Mouse (Mus musculus) midbrain, embryonic 13.5 days (tissue): ENCODE results near the gene Coro6. TPM values are rescaled to one million over a fixed set of nuclear protein-coding genes. Genes with fewer than 3 reads are reported as not detected.

Experiments
- ATAC-seq: fragments of 200-750 bp; cut with Nextera tagmentation; 2 replicates; pipeline ENCODE4 v1.8.0; 2017; ENCODE audit warnings: mild to moderate bottlenecking, moderate TSS enrichment, moderate library complexity
- H3K27ac ChIP-seq: fragments of 300-500 bp; sonication (generic); 2 replicates; pipeline ENCODE4 v1.5.1; 2015; ENCODE audit warnings: inconsistent platforms, mild to moderate bottlenecking, moderate library complexity
- H3K27me3 ChIP-seq: fragments of 300-500 bp; sonication (generic); 2 replicates; pipeline ENCODE4 v1.6.1; 2015; ENCODE audit warnings: mild to moderate bottlenecking, inconsistent platforms
- H3K36me3 ChIP-seq: fragments of 300-500 bp; sonication (generic); 2 replicates; pipeline ENCODE4 v1.6.1; 2015; ENCODE audit warnings: mild to moderate bottlenecking, inconsistent platforms
- H3K4me1 ChIP-seq: fragments of 300-500 bp; sonication (generic); replicated peaks from 2 replicates; pipeline ENCODE4 v1.6.1; 2015; ENCODE audit warnings: inconsistent platforms
- H3K4me2 ChIP-seq: fragments of 300-500 bp; sonication (generic); replicated peaks from 2 replicates; pipeline ENCODE4 v1.6.1; 2015; ENCODE audit warnings: moderate library complexity, mild to moderate bottlenecking, inconsistent platforms
- H3K4me3 ChIP-seq: fragments of 300-500 bp; sonication (generic); replicated peaks from 2 replicates; pipeline ENCODE4 v1.5.1; 2015; ENCODE audit warnings: mild to moderate bottlenecking, inconsistent platforms
- H3K9ac ChIP-seq: fragments of 300-500 bp; sonication (generic); replicated peaks from 2 replicates; pipeline ENCODE4 v1.6.1; 2015; ENCODE audit warnings: mild to moderate bottlenecking, inconsistent platforms
- H3K9me3 ChIP-seq: fragments of 300-500 bp; sonication (generic); 2 replicates; pipeline ENCODE4 v1.6.1; 2016; ENCODE audit warnings: mild to moderate bottlenecking, inconsistent platforms
- WGBS: fragments of 180-500 bp; shearing (Covaris S2); methylation state at CpG from one replicate; pipeline ENCODE4 v1.1.7; 2015; 5-methylcytosine and 5-hydroxymethylcytosine counted together
- polyA plus RNA-seq: library from polyadenylated mRNA; unstranded; fragments of >200 nt; fragmentation: Nextera tagmentation; extraction: Ambion mirVana; gene quantifications from 2 replicates; pipeline ENCODE4 v1.2.1, GENCODE M21; 2015

Gene Coro6
- polyA plus RNA-seq, 1 experiment from 2014 or later = not detected

DNA sequence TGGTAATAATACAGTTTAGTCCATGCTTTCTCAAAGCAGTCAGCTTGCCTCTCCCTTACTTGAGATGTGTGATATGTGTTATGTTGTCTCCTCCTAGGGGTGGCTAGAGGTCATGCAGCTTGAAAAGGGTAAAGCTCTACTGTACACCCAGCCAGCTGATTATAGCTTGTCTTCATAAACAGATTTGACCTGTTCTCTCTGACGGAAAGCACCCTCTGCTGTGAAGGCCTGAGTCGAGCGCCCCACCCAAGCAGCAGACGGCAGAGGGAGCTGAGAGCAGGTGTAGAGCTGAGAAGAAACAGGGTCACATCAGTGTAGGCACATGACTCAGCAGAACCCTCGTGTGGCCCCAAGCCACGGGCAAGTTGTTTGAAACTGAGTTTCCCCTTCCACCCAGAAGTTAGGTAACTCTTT lies 15.6 kb upstream of the Coro6 start:
- WGBS = 72% methylated on average over 6 of the region's 6 CpGs
- Histone ChIP-seq H3K4me1 (no peaks in the 10 kb centered on the region), H3K4me3 (no peak overlapping the region), H3K4me2 (no peak overlapping the region), H3K36me3 (peaks cover 39% of the 10 kb centered on the region), H3K9ac (no peak overlapping the region), H3K27me3 (no peaks in the 10 kb centered on the region), H3K9me3 (no peaks in the 10 kb centered on the region), H3K27ac (no peak overlapping the region)
- no peak for ATAC-seq

DNA sequence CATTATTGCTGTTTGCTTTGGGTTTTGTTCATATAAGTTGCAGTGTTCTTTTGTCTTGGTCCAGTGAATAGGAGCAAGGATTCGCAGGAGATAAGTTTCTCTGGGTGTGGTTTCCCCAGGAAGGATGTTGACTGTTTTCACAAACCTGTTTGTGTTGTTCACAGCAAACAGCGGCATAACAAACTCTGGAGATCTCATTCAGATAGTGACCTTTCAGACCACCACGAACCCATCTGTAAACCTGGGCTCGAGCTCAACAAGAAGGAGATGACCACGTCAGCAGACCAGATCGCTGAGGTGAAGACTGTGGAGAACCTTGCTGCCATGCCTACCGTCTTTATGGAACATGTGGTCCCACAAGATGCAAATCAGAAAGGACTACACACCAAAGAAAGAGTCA lies 13.0 kb upstream of the Coro6 start:
- Histone ChIP-seq H3K4me3 (no peak overlapping the region), H3K4me2 (no peak overlapping the region), H3K27ac (no peak overlapping the region), H3K4me1 (no peaks in the 10 kb centered on the region), H3K27me3 (no peaks in the 10 kb centered on the region), H3K9ac (no peak overlapping the region), H3K36me3 (peaks cover 35% of the 10 kb centered on the region), H3K9me3 (no peaks in the 10 kb centered on the region)
- ATAC-seq = no peak
- 95% methylated on average over 7 of the region's 7 CpGs for WGBS

DNA sequence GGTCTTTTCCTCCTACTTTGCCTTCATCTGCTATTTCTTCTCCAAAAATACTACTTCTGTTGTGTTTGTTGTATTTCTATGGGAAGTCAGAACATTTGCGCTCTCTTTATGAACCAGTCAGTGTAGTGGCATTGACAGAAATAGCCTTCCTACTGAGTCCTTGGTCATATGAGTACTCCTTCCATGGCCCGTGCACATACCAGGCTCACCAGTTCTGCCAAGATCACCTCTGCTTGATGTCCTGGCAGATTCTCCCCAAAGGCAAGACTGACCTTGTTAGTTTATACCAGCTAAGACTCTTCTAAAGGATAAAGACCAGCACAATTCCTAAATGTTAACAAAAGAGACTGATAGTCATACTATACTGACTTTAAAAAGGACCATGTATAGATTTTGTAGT lies 10.5 kb upstream of the Coro6 start:
- 99% methylated on average over 2 of the region's 2 CpGs for WGBS
- Histone ChIP-seq H3K27me3 (no peaks in the 10 kb centered on the region), H3K4me3 (no peak overlapping the region), H3K27ac (no peak overlapping the region), H3K9me3 (no peaks in the 10 kb centered on the region), H3K9ac (no peak overlapping the region), H3K4me2 (no peak overlapping the region), H3K4me1 (no peaks in the 10 kb centered on the region), H3K36me3 (peaks cover 42% of the 10 kb centered on the region)
- ATAC-seq = no peak

DNA sequence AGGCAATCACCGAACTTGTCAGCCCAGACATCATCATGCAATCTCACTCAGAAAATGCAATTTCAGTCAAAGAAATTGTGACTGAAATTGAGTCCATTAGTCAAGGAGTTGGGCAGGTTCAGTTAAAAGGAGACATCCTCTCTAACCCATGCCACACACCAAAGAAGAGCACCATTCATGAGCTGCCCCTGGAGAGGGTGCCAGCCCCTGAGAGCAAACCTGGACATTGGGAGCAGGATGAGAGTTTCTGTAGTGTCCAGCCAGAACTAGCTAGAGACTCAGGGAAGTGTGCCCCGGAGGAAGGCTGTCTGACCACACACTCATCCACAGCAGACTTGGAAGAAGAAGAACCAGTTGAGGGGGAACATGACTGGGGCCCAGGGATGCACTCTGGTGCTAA lies 8.8 kb upstream of the Coro6 start:
- Histone ChIP-seq H3K4me2 (no peak overlapping the region), H3K9me3 (no peaks in the 10 kb centered on the region), H3K4me3 (no peak overlapping the region), H3K4me1 (no peaks in the 10 kb centered on the region), H3K27ac (no peak overlapping the region), H3K27me3 (no peaks in the 10 kb centered on the region), H3K9ac (no peak overlapping the region), H3K36me3 (peaks cover 45% of the 10 kb centered on the region)
- WGBS = 94% methylated on average over 2 of the region's 2 CpGs
- no peak for ATAC-seq

DNA sequence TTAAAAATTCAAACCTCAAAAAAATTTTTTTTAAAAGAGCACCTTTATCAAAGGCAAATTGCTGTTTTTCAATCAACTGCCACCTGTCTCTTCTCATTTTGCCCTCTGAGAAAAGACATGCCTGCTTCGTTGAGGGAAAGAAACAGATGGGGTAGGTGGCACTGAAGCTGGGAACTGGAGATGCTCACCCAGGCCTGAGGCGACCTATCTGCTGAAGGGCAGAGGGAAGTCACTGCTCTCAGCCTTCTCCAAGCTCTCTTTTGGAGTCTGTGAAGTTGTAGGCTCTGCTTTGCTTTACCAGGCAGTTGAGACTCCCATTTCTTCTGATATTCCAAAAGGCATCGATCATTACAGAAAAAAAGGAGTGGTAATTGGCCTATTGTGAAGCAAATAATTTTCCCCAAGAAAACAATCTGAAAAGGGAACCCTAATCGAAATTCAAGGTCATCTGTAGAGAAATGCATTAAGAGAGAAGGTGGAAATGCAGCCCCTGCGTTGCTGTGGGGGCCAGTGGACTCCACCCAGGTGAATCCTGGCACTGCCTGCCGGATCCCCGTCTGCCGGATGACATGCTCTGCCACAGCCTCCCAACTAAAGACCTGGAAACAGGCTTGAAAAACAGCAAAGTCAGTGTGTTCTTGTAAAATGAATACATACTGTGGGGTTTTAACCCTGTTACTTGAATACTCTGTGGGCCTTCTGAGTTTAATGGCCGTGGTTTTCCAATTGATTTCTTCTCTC lies 6.3 kb upstream of the Coro6 start:
- Histone ChIP-seq H3K27ac (no peak overlapping the region), H3K4me3 (no peak overlapping the region), H3K4me2 (no peak overlapping the region), H3K27me3 (peaks cover 8% of the 10 kb centered on the region), H3K9me3 (no peaks in the 10 kb centered on the region), H3K36me3 (peaks cover 30% of the 10 kb centered on the region), H3K9ac (no peak overlapping the region), H3K4me1 (no peaks in the 10 kb centered on the region)
- WGBS = 87% methylated on average over 9 of the region's 9 CpGs
- ATAC-seq = no peak

DNA sequence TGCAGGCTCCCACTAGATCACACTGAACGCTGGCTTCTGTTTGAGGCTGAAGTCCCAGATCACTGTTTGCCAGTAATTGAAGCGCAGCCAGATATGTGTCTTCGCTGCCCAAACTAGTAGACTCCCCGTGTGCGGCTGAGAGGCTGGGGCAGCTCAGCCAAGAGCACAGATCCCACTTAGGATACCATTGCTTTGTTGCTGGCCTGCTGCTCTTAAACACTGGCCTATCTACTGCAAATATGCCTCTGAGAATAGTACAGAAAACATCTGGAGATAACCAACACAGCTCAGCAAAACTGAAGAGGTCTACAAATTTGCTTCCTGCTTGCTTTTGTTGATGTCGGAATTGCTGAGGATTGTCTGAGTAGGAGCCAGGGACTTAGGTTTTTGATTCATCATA lies 5.3 kb upstream of the Coro6 start:
- Histone ChIP-seq H3K4me1 (peaks cover 3% of the 10 kb centered on the region), H3K36me3 (peaks cover 30% of the 10 kb centered on the region), H3K4me2 (no peak overlapping the region), H3K27me3 (peaks cover 17% of the 10 kb centered on the region), H3K9ac (no peak overlapping the region), H3K9me3 (no peaks in the 10 kb centered on the region), H3K4me3 (no peak overlapping the region), H3K27ac (no peak overlapping the region)
- 81% methylated on average over 6 of the region's 6 CpGs for WGBS
- no peak for ATAC-seq

DNA sequence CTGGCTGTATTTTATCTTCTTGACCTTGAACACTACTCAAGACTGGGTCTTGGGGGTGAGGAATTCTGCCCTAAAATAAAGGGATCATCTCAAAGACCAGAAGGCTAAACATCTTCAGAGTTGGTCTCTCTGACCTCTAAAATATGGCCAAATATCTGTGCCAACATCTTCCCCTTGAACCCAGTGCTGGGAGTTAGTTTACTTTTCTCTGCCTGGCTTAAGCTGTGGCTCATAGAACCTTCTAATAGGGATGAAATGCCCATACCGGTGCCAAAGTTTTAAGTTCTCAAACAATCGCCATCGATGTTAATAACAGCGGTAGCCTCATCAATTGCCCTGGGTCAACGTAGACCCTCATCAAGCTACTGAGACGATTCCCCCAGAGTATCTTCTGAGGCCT lies 355 bp upstream of the Coro6 start:
- WGBS = 4% methylated on average over 6 of the region's 6 CpGs
- Histone ChIP-seq H3K27ac (no peak overlapping the region), H3K4me3 (peak overlapping the region; percentile 54), H3K36me3 (peaks cover 7% of the 10 kb centered on the region; the same call in 1 of the 2 replicates), H3K27me3 (peaks cover 67% of the 10 kb centered on the region), H3K4me2 (peak overlapping the region; percentile 99), H3K9ac (peak overlapping the region; percentile 75), H3K9me3 (no peaks in the 10 kb centered on the region), H3K4me1 (peaks cover 15% of the 10 kb centered on the region)
- ATAC-seq = no peak

DNA sequence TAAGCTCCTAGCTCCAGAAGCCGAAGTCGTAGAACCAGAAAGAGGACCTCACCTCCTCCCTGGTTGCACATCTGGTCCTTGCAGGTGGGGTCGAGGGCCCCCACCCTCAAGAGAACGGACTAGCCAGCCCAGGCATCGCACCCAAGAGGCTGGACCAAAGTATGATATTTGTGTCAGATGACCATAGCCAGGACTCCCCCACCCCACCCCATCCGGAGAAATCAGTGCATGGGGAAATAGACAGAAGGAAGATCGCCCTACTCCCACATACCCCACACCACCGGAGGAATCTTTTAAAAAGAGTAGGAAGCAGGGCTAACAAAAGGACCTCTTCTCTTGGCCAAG lies 862 bp downstream of the Coro6 start:
- ATAC-seq = no peak
- peak overlapping the region; percentile 99 for H3K4me2 ChIP-seq
- H3K27me3 ChIP-seq = peaks cover 79% of the 10 kb centered on the region
- H3K27ac ChIP-seq = no peak overlapping the region
- H3K9me3 ChIP-seq = no peaks in the 10 kb centered on the region
- peak overlapping the region; percentile 54 for H3K4me3 ChIP-seq
- H3K4me1 ChIP-seq = peaks cover 21% of the 10 kb centered on the region
- H3K36me3 ChIP-seq = peaks cover 5% of the 10 kb centered on the region; the same call in 1 of the 2 replicates
- H3K9ac ChIP-seq = peak overlapping the region; percentile 75; the same call in 1 of the 2 replicates
- 44% methylated on average over 8 of the region's 8 CpGs for WGBS

DNA sequence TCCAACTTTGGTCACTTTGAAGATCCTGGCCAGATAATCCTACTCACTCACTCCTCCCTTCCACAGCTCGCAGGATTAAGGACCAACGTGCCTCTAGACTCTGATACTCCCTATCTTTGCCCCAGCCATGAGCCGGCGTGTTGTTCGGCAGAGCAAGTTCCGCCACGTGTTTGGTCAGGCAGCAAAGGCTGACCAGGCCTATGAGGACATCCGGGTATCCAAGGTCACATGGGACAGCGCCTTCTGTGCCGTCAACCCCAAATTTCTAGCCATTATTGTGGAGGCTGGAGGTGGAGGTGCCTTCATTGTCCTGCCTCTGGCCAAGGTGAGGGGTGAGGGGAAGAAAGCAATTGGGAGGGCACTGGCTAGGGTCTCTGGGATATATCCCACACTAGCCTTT lies 1.6 kb downstream of the Coro6 start:
- Histone ChIP-seq H3K4me1 (peaks cover 22% of the 10 kb centered on the region), H3K27ac (no peak overlapping the region), H3K9ac (no peak overlapping the region), H3K27me3 (peaks cover 85% of the 10 kb centered on the region), H3K4me3 (no peak overlapping the region), H3K4me2 (no peak overlapping the region), H3K36me3 (peaks cover 5% of the 10 kb centered on the region; the same call in 1 of the 2 replicates), H3K9me3 (no peaks in the 10 kb centered on the region)
- no peak for ATAC-seq
- 63% methylated on average over 10 of the region's 10 CpGs for WGBS

DNA sequence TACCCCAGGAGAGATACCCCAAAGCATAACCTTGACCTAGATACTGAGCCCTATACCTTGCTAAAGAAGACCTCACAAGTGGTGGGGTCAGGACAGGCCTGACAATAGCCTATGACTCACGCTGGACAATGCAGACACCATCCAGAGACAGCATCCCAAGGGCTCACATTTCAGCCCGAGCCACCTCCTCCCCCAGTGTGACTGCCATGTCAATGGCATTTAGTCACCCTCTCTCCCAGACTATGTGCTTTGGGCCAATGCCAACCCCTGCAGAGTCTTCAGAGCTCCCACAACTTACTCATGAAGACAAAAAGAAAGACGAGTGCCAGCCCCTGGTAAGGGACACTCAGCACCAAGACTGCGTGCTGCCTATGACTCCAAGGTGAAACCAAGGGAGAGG lies 2.5 kb downstream of the Coro6 start:
- Histone ChIP-seq H3K36me3 (peaks cover 9% of the 10 kb centered on the region; the same call in 1 of the 2 replicates), H3K9me3 (no peaks in the 10 kb centered on the region), H3K27me3 (peaks cover 92% of the 10 kb centered on the region), H3K4me3 (no peak overlapping the region), H3K27ac (no peak overlapping the region), H3K4me1 (peaks cover 22% of the 10 kb centered on the region), H3K9ac (no peak overlapping the region), H3K4me2 (no peak overlapping the region)
- WGBS = 53% methylated on average over 4 of the region's 4 CpGs
- ATAC-seq = no peak

DNA sequence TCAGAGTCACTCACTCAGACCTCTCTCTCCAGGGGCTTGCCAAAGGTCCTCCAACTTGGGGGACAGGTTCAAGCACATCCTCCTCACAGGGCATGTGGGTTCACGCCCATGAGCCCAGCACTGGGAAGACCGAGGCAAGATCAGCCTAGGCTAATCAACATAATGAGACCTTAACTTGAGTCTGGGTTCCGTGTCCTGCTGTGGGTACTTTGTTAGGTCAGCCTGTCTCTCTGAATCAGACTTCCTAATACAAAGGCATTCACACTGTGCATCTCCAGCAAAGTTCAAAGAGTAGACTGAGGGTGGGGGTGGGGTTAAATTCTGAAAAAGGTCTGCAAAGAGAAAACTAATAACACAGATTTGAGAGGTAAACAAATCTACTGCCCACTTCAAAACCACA lies 2.9 kb downstream of the Coro6 start:
- Histone ChIP-seq H3K4me1 (peaks cover 22% of the 10 kb centered on the region), H3K4me3 (no peak overlapping the region), H3K9ac (no peak overlapping the region), H3K4me2 (no peak overlapping the region), H3K36me3 (peaks cover 10% of the 10 kb centered on the region), H3K27ac (no peak overlapping the region), H3K9me3 (no peaks in the 10 kb centered on the region), H3K27me3 (peaks cover 92% of the 10 kb centered on the region)
- ATAC-seq = no peak
- WGBS = 53% methylated on average over 3 of the region's 3 CpGs

DNA sequence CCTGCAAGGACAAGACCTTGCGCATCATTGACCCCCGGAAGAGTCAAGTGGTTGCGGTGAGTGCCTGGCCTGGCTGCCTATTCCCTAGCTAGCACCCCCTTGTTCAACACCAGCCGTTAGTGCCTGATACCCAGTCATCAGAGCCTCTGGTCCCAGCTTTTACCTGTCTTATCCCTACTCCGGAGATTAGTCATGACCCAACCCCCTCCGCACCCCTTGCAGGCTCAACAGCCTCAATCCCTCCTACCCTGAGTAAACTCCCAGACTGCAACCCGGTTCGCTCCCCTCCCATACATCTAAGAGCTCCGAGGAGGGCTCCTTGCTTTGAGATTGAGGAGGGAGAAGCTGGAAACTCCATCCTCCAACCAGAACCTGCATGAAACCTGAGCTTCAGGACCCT lies 4.3 kb downstream of the Coro6 start:
- no peak for ATAC-seq
- 39% methylated on average over 9 of the region's 9 CpGs for WGBS
- no peak overlapping the region for H3K9ac ChIP-seq
- H3K4me2 ChIP-seq = no peak overlapping the region
- peaks cover 77% of the 10 kb centered on the region for H3K27me3 ChIP-seq
- peaks cover 22% of the 10 kb centered on the region for H3K4me1 ChIP-seq
- H3K4me3 ChIP-seq = no peak overlapping the region
- peaks cover 20% of the 10 kb centered on the region for H3K36me3 ChIP-seq
- no peaks in the 10 kb centered on the region for H3K9me3 ChIP-seq
- no peak overlapping the region for H3K27ac ChIP-seq

DNA sequence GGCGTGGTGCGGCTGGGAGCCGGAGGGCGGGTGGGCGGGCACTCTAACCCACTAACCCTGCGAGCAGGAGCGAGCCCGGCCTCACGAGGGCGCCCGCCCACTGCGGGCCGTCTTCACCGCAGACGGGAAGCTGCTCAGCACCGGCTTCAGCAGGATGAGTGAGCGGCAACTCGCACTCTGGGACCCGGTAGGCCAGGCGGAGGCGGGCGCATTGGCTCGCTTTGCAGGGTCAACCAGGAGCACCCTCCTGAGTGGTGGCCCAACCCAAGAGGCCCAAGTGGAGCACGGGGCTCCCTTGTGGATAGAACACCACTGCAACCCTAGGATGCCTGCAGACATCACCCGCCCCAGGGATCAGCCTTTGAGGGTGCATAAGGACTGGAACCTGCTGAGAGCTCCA lies 4.9 kb downstream of the Coro6 start:
- no peak for ATAC-seq
- WGBS = 5% methylated on average over 25 of the region's 25 CpGs
- Histone ChIP-seq H3K9ac (no peak overlapping the region), H3K36me3 (peaks cover 26% of the 10 kb centered on the region), H3K4me3 (no peak overlapping the region), H3K9me3 (no peaks in the 10 kb centered on the region), H3K4me2 (no peak overlapping the region), H3K4me1 (peaks cover 16% of the 10 kb centered on the region), H3K27ac (no peak overlapping the region), H3K27me3 (peaks cover 71% of the 10 kb centered on the region)
